Mouse (Mus musculus): ENCODE measurements at regions not wholly inside any gene's neighbourhood (a gene's known extent, or its start where the extent isn't known, plus 50 kb on each side); places are given as distances from the start of the nearest gene placed in this dataset.

DNA sequence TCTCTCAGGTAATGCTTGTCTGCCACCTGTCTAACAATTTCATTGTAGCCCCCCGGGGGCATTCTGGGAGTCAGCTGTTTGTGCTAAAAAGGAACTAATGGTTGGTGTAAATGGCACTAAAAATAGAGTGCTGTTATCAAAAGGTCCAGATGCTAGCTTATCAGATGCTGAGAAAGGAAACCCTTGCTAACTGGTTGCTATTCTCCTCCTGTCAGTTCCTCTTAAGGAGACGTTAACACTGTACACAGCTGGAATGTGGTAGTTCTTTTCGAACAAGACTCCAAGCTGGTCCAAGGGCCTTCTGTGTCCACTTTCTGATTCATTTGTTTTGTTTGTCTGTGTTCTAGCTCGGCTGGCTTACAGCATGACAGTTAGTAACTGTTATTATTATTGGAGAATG, 592.0 kb downstream of the Ofcc1 start:
- Histone ChIP-seq H3K9ac (replicated peaks) (no peak overlapping the region), H3K4me1 (no peaks in the 10 kb centered on the region), H3K27ac (replicated peaks) (no peak overlapping the region), H3K9me3 (replicated peaks) (no peaks in the 10 kb centered on the region), H3K27me3 (replicated peaks) (no peaks in the 10 kb centered on the region), H3K4me2 (no peak overlapping the region), H3K36me3 (no peaks in the 10 kb centered on the region), H3K4me3 (replicated peaks) (no peak overlapping the region)
- 62% methylated on average over 4 of the region's 4 CpGs for WGBS
- no peak for ATAC-seq (ENCODE audit: low FRiP score)

DNA sequence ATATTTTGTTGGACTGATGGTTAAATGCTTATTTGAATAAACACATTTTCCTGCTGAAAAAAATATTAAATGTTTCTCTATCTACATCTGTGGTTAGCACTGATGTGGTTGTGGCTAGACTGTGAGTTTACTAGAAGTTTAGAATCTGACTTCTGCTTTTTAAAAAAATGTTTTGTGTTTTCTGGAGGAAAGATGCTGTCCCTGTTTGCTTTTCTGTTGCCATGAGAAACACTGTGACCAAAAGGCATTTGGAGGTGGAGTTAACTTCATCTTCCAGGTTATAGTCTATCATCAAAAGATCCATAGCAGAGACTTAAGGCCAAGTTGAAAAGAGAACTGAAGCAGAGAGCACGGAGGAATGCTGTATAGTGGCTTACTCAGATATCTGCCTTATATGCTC, 594.4 kb downstream of the Ofcc1 start:
- H3K9ac ChIP-seq (replicated peaks) = no peak overlapping the region
- no peaks in the 10 kb centered on the region for H3K4me1 ChIP-seq
- no peak for ATAC-seq (ENCODE audit: low FRiP score)
- no peaks in the 10 kb centered on the region for H3K27me3 ChIP-seq (replicated peaks)
- 87% methylated on average over 1 of the region's 1 CpGs for WGBS
- H3K9me3 ChIP-seq (replicated peaks) = no peaks in the 10 kb centered on the region
- H3K4me3 ChIP-seq (replicated peaks) = no peak overlapping the region
- H3K4me2 ChIP-seq = no peak overlapping the region
- no peaks in the 10 kb centered on the region for H3K36me3 ChIP-seq
- H3K27ac ChIP-seq (replicated peaks) = no peak overlapping the region
